Mouse (Mus musculus): ENCODE measurements at regions not wholly inside any gene's neighbourhood (a gene's known extent, or its start where the extent isn't known, plus 50 kb on each side); places are given as distances from the start of the nearest gene placed in this dataset.

DNA sequence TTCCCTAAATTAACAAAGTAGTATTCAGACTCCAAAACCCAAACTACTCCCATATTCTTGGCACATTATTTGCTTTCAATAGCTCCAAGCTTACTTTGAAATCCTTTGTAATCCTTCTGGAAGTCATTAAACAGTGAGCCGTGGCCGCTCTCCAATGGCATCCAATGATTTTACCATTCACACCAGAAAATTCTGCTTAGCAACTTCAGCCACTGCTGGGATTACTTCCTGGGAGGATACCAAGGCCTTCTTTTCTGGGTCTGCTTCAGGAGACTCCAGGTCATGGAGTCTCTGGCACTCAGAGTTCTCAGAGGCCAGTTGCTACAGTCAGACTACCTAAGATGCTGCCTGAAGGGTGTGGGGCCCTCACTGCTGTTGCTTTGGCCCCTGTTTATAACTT, 147.7 kb upstream of the Akirin2 start:
- no peaks in the 10 kb centered on the region for H3K9me3 ChIP-seq
- H3K4me3 ChIP-seq (replicated peaks) = no peak overlapping the region
- WGBS = 85% methylated on average over 2 of the region's 2 CpGs
- H3K27me3 ChIP-seq (replicated peaks) = no peaks in the 10 kb centered on the region
- ATAC-seq (ENCODE audit: insufficient read depth, low FRiP score, low read depth) = no peak
- no peaks in the 10 kb centered on the region for H3K36me3 ChIP-seq
- H3K27ac ChIP-seq = no peak overlapping the region
- H3K4me2 ChIP-seq = no peak overlapping the region
- H3K4me1 ChIP-seq = no peaks in the 10 kb centered on the region
- no peak overlapping the region for H3K9ac ChIP-seq

DNA sequence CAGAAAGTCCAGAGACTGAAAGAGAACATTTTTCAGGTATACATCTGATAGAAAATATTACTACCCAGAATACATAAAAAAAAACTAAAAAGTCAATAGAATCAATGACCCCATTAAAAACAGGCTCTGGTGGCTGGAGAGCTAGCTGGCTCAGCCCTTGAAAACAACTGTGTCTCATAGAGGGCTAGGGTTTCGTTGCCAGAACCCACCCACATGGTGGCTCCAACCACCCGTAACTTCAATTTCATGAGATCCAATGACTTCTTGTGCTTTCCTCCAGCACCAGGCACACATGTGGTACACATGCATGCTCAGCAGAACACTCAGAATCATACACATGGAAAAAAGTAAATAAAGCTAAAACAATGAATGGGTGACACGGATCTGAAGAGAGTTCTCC, 143.6 kb upstream of the Akirin2 start:
- Histone ChIP-seq H3K9me3 (no peaks in the 10 kb centered on the region), H3K36me3 (no peaks in the 10 kb centered on the region), H3K4me2 (no peak overlapping the region), H3K27me3 (replicated peaks) (no peaks in the 10 kb centered on the region), H3K4me1 (no peaks in the 10 kb centered on the region), H3K9ac (no peak overlapping the region), H3K4me3 (replicated peaks) (no peak overlapping the region), H3K27ac (no peak overlapping the region)
- ATAC-seq (ENCODE audit: insufficient read depth, low FRiP score, low read depth) = no peak
- 83% methylated on average over 3 of the region's 3 CpGs for WGBS

DNA sequence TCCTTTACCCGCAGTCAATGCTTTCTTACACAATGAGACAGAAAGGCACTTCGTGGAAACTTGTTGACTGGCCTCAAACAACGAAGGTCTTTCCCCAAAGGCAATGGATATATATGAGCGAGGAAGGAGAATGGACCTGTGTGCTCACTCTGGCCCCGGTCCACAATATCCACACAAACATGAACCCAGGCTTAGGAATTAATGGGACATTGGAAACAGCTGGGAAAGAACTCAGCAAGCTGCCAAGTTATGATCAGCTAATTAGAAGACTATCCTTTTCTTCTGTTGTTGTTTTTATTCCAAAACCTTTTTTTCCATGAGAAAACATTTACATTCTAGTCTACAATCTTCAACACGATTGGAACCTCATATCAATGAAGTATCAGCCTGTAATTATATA, 129.8 kb upstream of the Akirin2 start:
- WGBS = 76% methylated on average over 6 of the region's 6 CpGs
- no peak overlapping the region for H3K27ac ChIP-seq
- ATAC-seq (ENCODE audit: insufficient read depth, low FRiP score, low read depth) = no peak

DNA sequence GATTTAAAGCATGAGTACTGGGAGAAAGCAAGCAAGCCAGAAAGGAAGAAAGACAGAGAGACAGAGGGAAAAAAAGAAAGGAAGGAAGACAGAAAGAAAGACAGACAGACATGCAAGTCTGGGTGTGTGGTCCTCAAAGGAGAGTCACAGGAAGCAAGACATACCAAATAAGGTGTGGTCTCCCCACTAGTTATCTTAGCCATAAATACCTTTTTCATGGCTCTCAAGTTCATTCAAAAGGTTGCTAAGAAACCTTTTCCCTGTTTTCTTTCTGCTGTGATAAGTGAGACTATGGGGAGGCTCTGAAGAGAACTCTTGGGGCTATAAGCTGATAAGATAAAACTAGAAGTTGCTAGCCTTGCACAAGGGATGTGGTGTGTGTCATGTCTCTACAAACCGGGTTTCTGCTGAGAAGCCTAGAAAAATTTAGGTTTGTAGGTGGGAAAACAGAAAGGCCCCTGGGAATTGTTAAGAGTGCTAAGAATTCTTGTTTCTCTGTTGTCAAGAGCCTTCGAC, 126.5 kb upstream of the Akirin2 start:
- ATAC-seq (ENCODE audit: insufficient read depth, low FRiP score, low read depth) = no peak
- 42% methylated on average over 2 of the region's 2 CpGs for WGBS

More for the DNA sequence above, 129.8 kb upstream of the Akirin2 start:
- Histone ChIP-seq H3K9ac (no peak overlapping the region), H3K36me3 (no peaks in the 10 kb centered on the region), H3K4me1 (no peaks in the 10 kb centered on the region), H3K4me3 (replicated peaks) (no peak overlapping the region), H3K27me3 (replicated peaks) (no peaks in the 10 kb centered on the region), H3K9me3 (no peaks in the 10 kb centered on the region), H3K4me2 (no peak overlapping the region)

DNA sequence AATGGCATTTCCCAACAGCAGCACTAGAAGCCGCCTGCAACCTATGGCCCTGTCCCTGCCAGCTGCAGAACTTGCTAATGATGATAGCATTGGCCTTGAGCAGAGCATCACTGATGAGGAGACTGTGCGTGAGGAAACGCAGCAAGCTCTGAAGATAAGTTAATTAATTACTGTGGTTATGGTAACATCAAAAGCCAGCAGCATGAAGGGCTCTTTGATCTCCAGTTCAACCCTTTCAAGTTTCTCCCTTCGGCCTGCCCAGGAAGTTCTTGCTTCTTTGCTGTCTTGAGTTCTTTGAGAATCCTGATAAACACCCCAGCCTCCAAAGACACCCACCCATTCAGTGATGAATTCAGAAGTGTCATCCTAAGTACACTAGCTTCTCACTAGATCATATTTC, 121.7 kb upstream of the Akirin2 start:
- H3K27ac ChIP-seq = no peak overlapping the region
- H3K4me3 ChIP-seq (replicated peaks) = no peak overlapping the region
- 60% methylated on average over 4 of the region's 4 CpGs for WGBS
- ATAC-seq (ENCODE audit: insufficient read depth, low FRiP score, low read depth) = no peak
- H3K36me3 ChIP-seq = no peaks in the 10 kb centered on the region
- no peak overlapping the region for H3K4me2 ChIP-seq
- no peaks in the 10 kb centered on the region for H3K9me3 ChIP-seq
- H3K4me1 ChIP-seq = no peaks in the 10 kb centered on the region
- no peaks in the 10 kb centered on the region for H3K27me3 ChIP-seq (replicated peaks)
- H3K9ac ChIP-seq = no peak overlapping the region

More for the DNA sequence above, 126.5 kb upstream of the Akirin2 start:
- H3K9me3 ChIP-seq = no peaks in the 10 kb centered on the region
- H3K4me1 ChIP-seq = no peaks in the 10 kb centered on the region
- no peak overlapping the region for H3K9ac ChIP-seq
- H3K36me3 ChIP-seq = no peaks in the 10 kb centered on the region
- no peaks in the 10 kb centered on the region for H3K27me3 ChIP-seq (replicated peaks)
- H3K4me2 ChIP-seq = no peak overlapping the region
- H3K4me3 ChIP-seq (replicated peaks) = no peak overlapping the region
- no peak overlapping the region for H3K27ac ChIP-seq

DNA sequence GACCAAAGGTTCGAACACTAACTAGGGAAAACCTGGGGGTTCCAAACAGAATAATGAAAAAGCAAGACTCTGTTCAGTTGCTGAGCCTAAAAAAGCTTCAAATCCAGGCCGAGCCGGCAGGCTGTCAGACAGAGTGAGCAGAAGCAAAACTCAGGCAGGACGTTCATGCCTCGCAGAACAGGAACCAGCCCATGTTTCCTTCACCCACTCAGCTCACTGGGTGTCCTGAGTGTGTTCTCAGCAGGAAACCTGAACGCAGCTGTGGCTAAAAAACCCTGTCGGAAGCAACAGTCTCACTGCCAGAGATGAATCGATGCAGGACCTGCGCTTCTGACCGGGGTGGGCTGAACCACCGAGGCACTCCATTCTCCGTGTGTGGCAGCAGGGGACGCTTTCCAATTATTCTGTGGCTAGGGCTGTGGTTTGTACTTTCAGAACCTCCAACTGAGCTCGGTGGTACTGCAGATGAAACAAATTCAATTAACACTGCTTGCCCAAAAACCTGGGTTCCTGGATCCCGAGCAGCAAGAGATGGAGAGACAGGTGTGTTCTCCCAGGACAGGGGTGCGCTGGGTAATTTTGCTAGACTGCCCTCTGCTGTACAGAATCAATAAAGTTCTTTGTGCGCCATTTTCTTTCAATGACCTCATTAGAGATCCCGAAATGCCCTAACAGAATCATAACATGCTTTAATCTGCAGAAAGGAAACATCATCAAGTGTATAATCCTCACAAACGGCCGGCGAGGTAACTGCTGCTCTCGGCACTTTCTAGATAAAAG, 121.1 kb upstream of the Akirin2 start:
- no peaks in the 10 kb centered on the region for H3K36me3 ChIP-seq
- no peaks in the 10 kb centered on the region for H3K9me3 ChIP-seq
- ATAC-seq (ENCODE audit: insufficient read depth, low FRiP score, low read depth) = no peak
- H3K27me3 ChIP-seq (replicated peaks) = no peaks in the 10 kb centered on the region
- H3K27ac ChIP-seq = no peak overlapping the region
- H3K4me3 ChIP-seq (replicated peaks) = no peak overlapping the region
- no peak overlapping the region for H3K9ac ChIP-seq
- WGBS = 74% methylated on average over 22 of the region's 22 CpGs
- no peak overlapping the region for H3K4me2 ChIP-seq
- H3K4me1 ChIP-seq = no peaks in the 10 kb centered on the region

DNA sequence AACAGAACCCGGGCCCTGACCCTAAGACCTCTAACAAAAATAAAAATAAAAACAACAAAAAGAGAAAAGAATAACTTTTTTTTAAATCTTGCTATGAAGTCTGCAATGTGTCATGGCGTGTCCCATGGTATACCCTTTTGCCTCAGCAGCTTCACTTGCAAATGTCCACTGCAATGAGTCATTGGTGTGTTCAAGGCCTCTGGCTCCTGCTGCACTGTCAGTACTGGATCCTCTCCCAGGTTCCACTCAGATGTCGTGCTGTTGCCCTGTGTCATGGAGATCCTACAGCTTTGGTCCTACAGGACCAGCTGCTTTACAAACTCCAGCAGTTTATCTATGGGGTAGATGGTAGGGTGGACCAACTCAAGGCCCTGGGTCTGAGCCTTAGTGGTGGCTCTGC, 113.4 kb upstream of the Akirin2 start:
- H3K27me3 ChIP-seq (replicated peaks) = no peaks in the 10 kb centered on the region
- ATAC-seq (ENCODE audit: insufficient read depth, low FRiP score, low read depth) = no peak
- H3K4me2 ChIP-seq = no peak overlapping the region
- no peaks in the 10 kb centered on the region for H3K9me3 ChIP-seq
- no peak overlapping the region for H3K27ac ChIP-seq
- H3K36me3 ChIP-seq = no peaks in the 10 kb centered on the region
- H3K4me1 ChIP-seq = no peaks in the 10 kb centered on the region
- H3K4me3 ChIP-seq (replicated peaks) = no peak overlapping the region
- WGBS = 77% methylated on average over 3 of the region's 3 CpGs
- H3K9ac ChIP-seq = no peak overlapping the region

DNA sequence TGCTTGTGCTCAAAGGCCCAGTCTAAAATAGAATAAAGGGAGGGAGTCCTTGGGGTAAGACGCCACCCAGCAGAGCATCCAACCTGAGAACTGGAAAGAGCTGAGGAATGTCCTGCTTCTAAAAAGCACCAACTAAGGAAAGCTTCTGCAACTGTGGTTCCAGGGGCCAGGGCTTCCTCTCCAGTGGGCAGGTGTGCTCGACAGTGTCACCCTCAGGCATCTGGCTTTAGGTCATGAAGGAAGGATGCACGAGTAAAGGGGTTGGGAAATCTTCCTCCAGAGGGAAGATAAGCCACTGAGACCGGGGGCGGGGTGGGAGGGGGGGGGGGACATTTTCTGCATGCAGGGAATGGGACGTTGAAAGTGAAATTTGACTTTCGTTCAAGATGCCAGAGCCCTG, 101.2 kb upstream of the Akirin2 start:
- Histone ChIP-seq H3K4me1 (no peaks in the 10 kb centered on the region), H3K4me3 (replicated peaks) (no peak overlapping the region), H3K27ac (no peak overlapping the region), H3K9me3 (no peaks in the 10 kb centered on the region), H3K36me3 (no peaks in the 10 kb centered on the region), H3K4me2 (no peak overlapping the region), H3K27me3 (replicated peaks) (no peaks in the 10 kb centered on the region), H3K9ac (no peak overlapping the region)
- 81% methylated on average over 7 of the region's 7 CpGs for WGBS
- ATAC-seq (ENCODE audit: insufficient read depth, low FRiP score, low read depth) = no peak

DNA sequence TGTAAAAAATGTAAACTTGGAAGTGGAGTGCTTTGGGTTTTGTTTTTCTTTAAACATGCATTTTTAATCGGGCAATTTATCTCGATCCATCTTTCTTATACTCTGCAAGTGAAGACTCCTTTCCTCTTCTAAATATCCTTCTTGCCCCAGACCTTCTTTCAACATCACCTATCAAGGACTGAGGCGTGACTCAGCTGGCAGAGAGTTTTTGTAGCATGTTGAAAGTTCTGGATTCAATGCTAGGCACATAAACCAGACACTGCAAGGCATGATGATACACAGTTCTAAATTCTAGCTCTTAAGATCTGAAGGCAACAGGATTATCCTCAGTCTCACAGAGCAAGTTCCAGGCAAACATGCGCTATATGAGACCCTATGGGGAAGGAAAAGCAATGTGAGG, 88.1 kb upstream of the Akirin2 start:
- H3K9me3 ChIP-seq = no peaks in the 10 kb centered on the region
- no peak overlapping the region for H3K27ac ChIP-seq
- no peak overlapping the region for H3K9ac ChIP-seq
- H3K4me3 ChIP-seq (replicated peaks) = no peak overlapping the region
- H3K36me3 ChIP-seq = no peaks in the 10 kb centered on the region
- no peaks in the 10 kb centered on the region for H3K4me1 ChIP-seq
- ATAC-seq (ENCODE audit: insufficient read depth, low FRiP score, low read depth) = no peak
- 84% methylated on average over 4 of the region's 4 CpGs for WGBS
- H3K27me3 ChIP-seq (replicated peaks) = no peaks in the 10 kb centered on the region
- no peak overlapping the region for H3K4me2 ChIP-seq

DNA sequence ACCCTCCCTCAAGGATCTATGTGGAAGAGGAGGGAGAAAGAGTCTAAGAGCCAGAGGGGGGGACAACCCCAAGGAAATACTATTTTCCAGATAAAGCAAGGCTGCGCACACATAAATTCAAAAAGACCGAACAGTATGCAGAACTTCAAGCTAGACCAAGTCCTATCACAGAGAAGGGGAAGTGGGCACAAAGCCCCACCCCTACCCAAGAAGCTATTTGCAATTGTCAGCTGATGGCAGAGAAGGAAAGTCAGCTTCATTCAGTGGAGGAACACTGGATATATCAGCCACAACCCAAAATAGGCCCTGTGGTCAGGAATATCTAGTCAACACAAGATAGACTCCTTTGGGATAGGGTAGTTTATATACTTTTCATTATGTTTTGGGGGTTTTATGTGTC, 84.9 kb upstream of the Akirin2 start:
- no peak overlapping the region for H3K9ac ChIP-seq
- no peaks in the 10 kb centered on the region for H3K27me3 ChIP-seq (replicated peaks)
- no peaks in the 10 kb centered on the region for H3K4me1 ChIP-seq
- no peaks in the 10 kb centered on the region for H3K9me3 ChIP-seq
- no peak for ATAC-seq (ENCODE audit: insufficient read depth, low FRiP score, low read depth)
- no peak overlapping the region for H3K27ac ChIP-seq
- H3K4me2 ChIP-seq = no peak overlapping the region
- H3K36me3 ChIP-seq = no peaks in the 10 kb centered on the region
- H3K4me3 ChIP-seq (replicated peaks) = no peak overlapping the region
- 96% methylated on average over 2 of the region's 2 CpGs for WGBS

DNA sequence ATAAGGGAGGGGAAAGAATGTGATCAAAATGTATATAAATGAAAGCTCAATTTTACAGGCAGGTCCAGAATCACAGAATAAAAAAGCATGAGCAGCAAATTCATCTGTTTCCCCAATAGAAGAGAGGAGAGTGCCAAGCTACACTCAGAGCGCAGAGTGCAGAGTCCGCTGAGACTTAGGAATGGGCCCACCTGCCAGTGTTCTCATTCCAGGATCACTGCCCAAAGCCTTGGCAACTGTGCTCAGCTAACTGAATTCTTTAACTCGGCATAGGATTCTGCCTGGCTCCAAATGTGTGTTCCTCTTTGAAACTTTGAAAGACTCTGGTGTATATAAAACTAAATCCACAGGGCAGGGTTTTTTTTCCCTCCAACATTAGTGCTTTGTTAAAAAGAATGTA, 84.4 kb upstream of the Akirin2 start:
- 59% methylated on average over 3 of the region's 3 CpGs for WGBS

DNA sequence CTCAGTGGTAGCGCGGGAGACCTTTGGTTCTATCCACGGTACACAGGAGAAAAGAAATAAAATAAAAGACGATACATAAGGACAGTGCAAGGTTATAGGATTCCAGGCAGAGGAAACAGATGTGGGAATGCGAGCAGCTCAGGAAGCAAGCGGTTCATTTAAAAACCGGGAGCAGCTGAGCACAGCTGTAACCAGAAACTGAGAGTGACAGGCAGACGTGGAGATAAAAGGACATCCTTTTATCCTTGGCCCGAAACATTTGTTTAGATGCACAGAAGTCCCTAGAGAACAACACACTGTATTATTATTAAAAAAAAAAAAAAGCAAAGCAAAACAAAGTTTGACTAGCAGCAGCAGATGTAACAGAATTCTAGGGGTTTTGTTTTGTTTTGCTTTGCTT, 82.6 kb upstream of the Akirin2 start:
- H3K9me3 ChIP-seq = no peaks in the 10 kb centered on the region
- H3K36me3 ChIP-seq = no peaks in the 10 kb centered on the region
- 51% methylated on average over 9 of the region's 9 CpGs for WGBS
- no peak overlapping the region for H3K27ac ChIP-seq
- H3K9ac ChIP-seq = no peak overlapping the region
- H3K4me1 ChIP-seq = no peaks in the 10 kb centered on the region
- H3K4me3 ChIP-seq (replicated peaks) = no peak overlapping the region
- no peak for ATAC-seq (ENCODE audit: insufficient read depth, low FRiP score, low read depth)
- H3K27me3 ChIP-seq (replicated peaks) = no peaks in the 10 kb centered on the region
- no peak overlapping the region for H3K4me2 ChIP-seq

More for the DNA sequence above, 84.4 kb upstream of the Akirin2 start:
- Histone ChIP-seq H3K9ac (no peak overlapping the region), H3K27ac (no peak overlapping the region), H3K4me3 (replicated peaks) (no peak overlapping the region), H3K9me3 (no peaks in the 10 kb centered on the region), H3K4me2 (no peak overlapping the region), H3K27me3 (replicated peaks) (no peaks in the 10 kb centered on the region), H3K36me3 (no peaks in the 10 kb centered on the region), H3K4me1 (no peaks in the 10 kb centered on the region)
- no peak for ATAC-seq (ENCODE audit: insufficient read depth, low FRiP score, low read depth)

All from stomach, embryonic 15.5 days (tissue).